Mouse (Mus musculus) cortical plate, adult 2 months (tissue): ENCODE results near the gene Cep128.

Source experiments
- CTCF ChIP-seq: fragments of 200-500 bp; IDR thresholded peaks from 2 replicates; pipeline ENCODE4 v1.5.1; 2011; ENCODE audit warnings: mild to moderate bottlenecking, control low read depth, low read length; ENCODE audit not compliant: insufficient read depth; ENCODE audit errors: extremely low read depth
- POLR2A ChIP-seq: fragments of 200-500 bp; IDR thresholded peaks from 2 replicates; pipeline ENCODE4 v1.6.1; 2011; ENCODE audit warnings: mild to moderate bottlenecking, low read length, control low read depth; ENCODE audit not compliant: insufficient read depth; ENCODE audit errors: extremely low read depth

GRCm38 (mm10) chr12:91027681-91028080, 356.5 kb downstream of the Cep128 start:
- TF ChIP-seq CTCF (no peak), POLR2A (no peak)
